Mouse (Mus musculus) adipocyte (in vitro differentiated cells): Measurements from ENCODE around the gene Dnah10.
"Not testable (repeated sequence)": the region's sequence is repeated elsewhere in the genome, so short reads cannot be mapped to it uniquely, and the experiment has no call there.

Source experiments
- DNase-seq: peaks from one replicate; pipeline ENCODE4 v3.0.0-alpha.2; 2016; ENCODE audit warnings: low spot score

Gene Dnah10

GRCm38 (mm10) chr5:124724997-124725396 is at the start of gene Dnah10:
Gene Dnah10 (plus strand): TSS chr5:124725085.
- DNase-seq, result no peak

- no peak for DNase-seq
These were observed 11.1 kb upstream of the Dnah10 start for GRCm38 (mm10) chr5:124713741-124714140.

GRCm38 (mm10) chr5:124715135-124715534 is 9.8 kb upstream of the Dnah10 start:
- DNase-seq, result no peak

- no peak for DNase-seq
These were observed 6.9 kb upstream of the Dnah10 start for GRCm38 (mm10) chr5:124717969-124718368.

GRCm38 (mm10) chr5:124718396-124718795 is 6.5 kb upstream of the Dnah10 start:
- DNase-seq, result peak; percentile 24

- no peak for DNase-seq
These were observed 1.8 kb upstream of the Dnah10 start for GRCm38 (mm10) chr5:124723125-124723524.

GRCm38 (mm10) chr5:124729662-124730206 is 4.8 kb downstream of the Dnah10 start:
- no peak for DNase-seq

GRCm38 (mm10) chr5:124733961-124734360 is 9.1 kb downstream of the Dnah10 start:
- DNase-seq, result no peak

- no peak for DNase-seq
These were observed 17.2 kb downstream of the Dnah10 start for GRCm38 (mm10) chr5:124741898-124742599.

- no peak for DNase-seq
These were observed 19.0 kb downstream of the Dnah10 start for GRCm38 (mm10) chr5:124743841-124744240.

GRCm38 (mm10) chr5:124746220-124746619 is 21.3 kb downstream of the Dnah10 start:
- no peak for DNase-seq

- no peak for DNase-seq
These were observed 23.4 kb downstream of the Dnah10 start for GRCm38 (mm10) chr5:124748296-124748695.

GRCm38 (mm10) chr5:124751656-124752055 is 26.8 kb downstream of the Dnah10 start:
- no peak for DNase-seq

- no peak for DNase-seq
These were observed 36.1 kb downstream of the Dnah10 start for GRCm38 (mm10) chr5:124761011-124761410.

GRCm38 (mm10) chr5:124761787-124762186 is 36.9 kb downstream of the Dnah10 start:
- no peak for DNase-seq

- no peak for DNase-seq
These were observed 49.7 kb downstream of the Dnah10 start for GRCm38 (mm10) chr5:124774552-124774951.

GRCm38 (mm10) chr5:124776289-124776688 is 51.4 kb downstream of the Dnah10 start:
- not testable (repeated sequence) for DNase-seq

GRCm38 (mm10) chr5:124777178-124777709 is 52.4 kb downstream of the Dnah10 start:
- peak; percentile 81 for DNase-seq

GRCm38 (mm10) chr5:124779926-124780325 is 55.0 kb downstream of the Dnah10 start:
- no peak for DNase-seq

GRCm38 (mm10) chr5:124781696-124782095 is 56.8 kb downstream of the Dnah10 start:
- DNase-seq, result no peak

GRCm38 (mm10) chr5:124785650-124786049 is 60.8 kb downstream of the Dnah10 start:
- DNase-seq, result no peak

- DNase-seq, result no peak
These were observed 67.2 kb downstream of the Dnah10 start for GRCm38 (mm10) chr5:124792112-124792511.

- DNase-seq, result peak; percentile 98
These were observed 85.0 kb downstream of the Dnah10 start for GRCm38 (mm10) chr5:124809708-124810366.
